Mouse (Mus musculus): ENCODE data around the gene Cyp39a1. TPM values are rescaled to one million over a fixed set of nuclear protein-coding genes. Genes with fewer than 3 reads are reported as not detected.

Gene Cyp39a1
- polyA plus RNA-seq, 1 experiment from 2014 or later, result 63.7 TPM

GRCm38 (mm10) chr17:43731327-43731726 is 64.1 kb downstream of the Cyp39a1 start:
- Histone ChIP-seq H3K9ac (ENCODE audit: low read length) (no peak overlapping the region), H3K4me3 (ENCODE audit: low read length) (no peak overlapping the region), H3K27ac (ENCODE audit: low read length) (peak overlapping the region; percentile 37; the same call in 1 of the 2 replicates), H3K4me2 (ENCODE audit: low read depth, low read length) (no peak overlapping the region), H3K27me3 (ENCODE audit: control insufficient read depth, insufficient read depth, low read length) (no peaks in the 10 kb centered on the region), H3K9me3 (replicated peaks; ENCODE audit: control insufficient read depth, low read length) (no peaks in the 10 kb centered on the region), H3K4me1 (ENCODE audit: control insufficient read depth, insufficient read depth, low read length) (no peaks in the 10 kb centered on the region), H3K36me3 (ENCODE audit: control insufficient read depth, insufficient read depth) (peaks cover 12% of the 10 kb centered on the region)
- 72% methylated on average over 8 of the region's 8 CpGs for WGBS
- ATAC-seq (replicated peaks; ENCODE audit: extremely low read depth, insufficient read depth, low FRiP score), result no peak

- H3K27me3 ChIP-seq (ENCODE audit: control insufficient read depth, insufficient read depth, low read length), result no peaks in the 10 kb centered on the region
- no peak overlapping the region for H3K4me3 ChIP-seq (ENCODE audit: low read length)
- H3K4me1 ChIP-seq (ENCODE audit: control insufficient read depth, insufficient read depth, low read length), result no peaks in the 10 kb centered on the region
- no peaks in the 10 kb centered on the region for H3K9me3 ChIP-seq (replicated peaks; ENCODE audit: control insufficient read depth, low read length)
- H3K27ac ChIP-seq (ENCODE audit: low read length), result no peak overlapping the region
- peaks cover 12% of the 10 kb centered on the region for H3K36me3 ChIP-seq (ENCODE audit: control insufficient read depth, insufficient read depth)
- no peak for ATAC-seq (replicated peaks; ENCODE audit: extremely low read depth, insufficient read depth, low FRiP score)
- H3K9ac ChIP-seq (ENCODE audit: low read length), result no peak overlapping the region
- H3K4me2 ChIP-seq (ENCODE audit: low read depth, low read length), result no peak overlapping the region
- WGBS, result 78% methylated on average over 8 of the region's 8 CpGs
Measured at GRCm38 (mm10) chr17:43731976-43732375, 64.8 kb downstream of the Cyp39a1 start.

- H3K4me3 ChIP-seq (ENCODE audit: low read length), result no peak overlapping the region
- H3K36me3 ChIP-seq (ENCODE audit: control insufficient read depth, insufficient read depth), result peaks cover 19% of the 10 kb centered on the region
- H3K4me2 ChIP-seq (ENCODE audit: low read depth, low read length), result no peak overlapping the region
- H3K9ac ChIP-seq (ENCODE audit: low read length), result no peak overlapping the region
- H3K4me1 ChIP-seq (ENCODE audit: control insufficient read depth, insufficient read depth, low read length), result no peaks in the 10 kb centered on the region
- no peak for ATAC-seq (replicated peaks; ENCODE audit: extremely low read depth, insufficient read depth, low FRiP score)
- 78% methylated on average over 4 of the region's 4 CpGs for WGBS
- no peaks in the 10 kb centered on the region for H3K9me3 ChIP-seq (replicated peaks; ENCODE audit: control insufficient read depth, low read length)
- H3K27ac ChIP-seq (ENCODE audit: low read length), result no peak overlapping the region
- no peaks in the 10 kb centered on the region for H3K27me3 ChIP-seq (ENCODE audit: control insufficient read depth, insufficient read depth, low read length)
Measured at GRCm38 (mm10) chr17:43734252-43734651, 67.0 kb downstream of the Cyp39a1 start.

- Histone ChIP-seq H3K9me3 (replicated peaks; ENCODE audit: control insufficient read depth, low read length) (peaks cover 15% of the 10 kb centered on the region), H3K4me1 (ENCODE audit: control insufficient read depth, insufficient read depth, low read length) (peaks cover 14% of the 10 kb centered on the region), H3K4me2 (ENCODE audit: low read depth, low read length) (peak overlapping the region; percentile 50), H3K36me3 (ENCODE audit: control insufficient read depth, insufficient read depth) (peaks cover 32% of the 10 kb centered on the region), H3K4me3 (ENCODE audit: low read length) (peak overlapping the region; percentile 17; the same call in 1 of the 2 replicates), H3K27me3 (ENCODE audit: control insufficient read depth, insufficient read depth, low read length) (no peaks in the 10 kb centered on the region), H3K27ac (ENCODE audit: low read length) (peak overlapping the region; percentile 97), H3K9ac (ENCODE audit: low read length) (no peak overlapping the region)
- ATAC-seq (replicated peaks; ENCODE audit: extremely low read depth, insufficient read depth, low FRiP score), result peak; percentile 75
- 53% methylated on average over 5 of the region's 5 CpGs for WGBS
Measured at GRCm38 (mm10) chr17:43743933-43744332, 76.7 kb downstream of the Cyp39a1 start.

- ATAC-seq (replicated peaks; ENCODE audit: extremely low read depth, insufficient read depth, low FRiP score), result peak; percentile 88
- Histone ChIP-seq H3K9me3 (replicated peaks; ENCODE audit: control insufficient read depth, low read length) (peaks cover 15% of the 10 kb centered on the region), H3K36me3 (ENCODE audit: control insufficient read depth, insufficient read depth) (peaks cover 32% of the 10 kb centered on the region), H3K4me2 (ENCODE audit: low read depth, low read length) (peak overlapping the region; percentile 50), H3K9ac (ENCODE audit: low read length) (no peak overlapping the region), H3K4me1 (ENCODE audit: control insufficient read depth, insufficient read depth, low read length) (peaks cover 14% of the 10 kb centered on the region), H3K27me3 (ENCODE audit: control insufficient read depth, insufficient read depth, low read length) (no peaks in the 10 kb centered on the region), H3K4me3 (ENCODE audit: low read length) (peak overlapping the region; percentile 17; the same call in 1 of the 2 replicates), H3K27ac (ENCODE audit: low read length) (peak overlapping the region; percentile 97)
- whole genome bisulfite sequencing, result 18% methylated on average over 4 of the region's 4 CpGs
Measured at GRCm38 (mm10) chr17:43744425-43744824, 77.2 kb downstream of the Cyp39a1 start.

- Histone ChIP-seq H3K4me3 (ENCODE audit: low read length) (no peak overlapping the region), H3K9ac (ENCODE audit: low read length) (no peak overlapping the region), H3K4me1 (ENCODE audit: control insufficient read depth, insufficient read depth, low read length) (peaks cover 8% of the 10 kb centered on the region), H3K4me2 (ENCODE audit: low read depth, low read length) (no peak overlapping the region), H3K9me3 (replicated peaks; ENCODE audit: control insufficient read depth, low read length) (peaks cover 3% of the 10 kb centered on the region), H3K36me3 (ENCODE audit: control insufficient read depth, insufficient read depth) (peaks cover 29% of the 10 kb centered on the region), H3K27me3 (ENCODE audit: control insufficient read depth, insufficient read depth, low read length) (no peaks in the 10 kb centered on the region), H3K27ac (ENCODE audit: low read length) (no peak overlapping the region)
- ATAC-seq (replicated peaks; ENCODE audit: extremely low read depth, insufficient read depth, low FRiP score), result no peak
- WGBS, result 88% methylated on average over 6 of the region's 6 CpGs
Measured at GRCm38 (mm10) chr17:43751146-43751545, 83.9 kb downstream of the Cyp39a1 start.

GRCm38 (mm10) chr17:43752811-43753210 is 85.6 kb downstream of the Cyp39a1 start:
- WGBS, result 17% methylated on average over 1 of the region's 1 CpGs
- no peak for ATAC-seq (replicated peaks; ENCODE audit: extremely low read depth, insufficient read depth, low FRiP score)
- no peak overlapping the region for H3K4me3 ChIP-seq (ENCODE audit: low read length)
- 0 out of 2 replicates have a peak overlapping the region, but pooled peaks have one; percentile 10 for H3K27ac ChIP-seq (ENCODE audit: low read length)
- peaks cover 19% of the 10 kb centered on the region for H3K36me3 ChIP-seq (ENCODE audit: control insufficient read depth, insufficient read depth)
- peaks cover 8% of the 10 kb centered on the region for H3K4me1 ChIP-seq (ENCODE audit: control insufficient read depth, insufficient read depth, low read length)
- no peak overlapping the region for H3K4me2 ChIP-seq (ENCODE audit: low read depth, low read length)
- no peaks in the 10 kb centered on the region for H3K9me3 ChIP-seq (replicated peaks; ENCODE audit: control insufficient read depth, low read length)
- no peaks in the 10 kb centered on the region for H3K27me3 ChIP-seq (ENCODE audit: control insufficient read depth, insufficient read depth, low read length)
- H3K9ac ChIP-seq (ENCODE audit: low read length), result no peak overlapping the region

- WGBS, result 40% methylated on average over 5 of the region's 5 CpGs
Measured at GRCm38 (mm10) chr17:43754687-43755086, 87.5 kb downstream of the Cyp39a1 start.

GRCm38 (mm10) chr17:43758607-43759259 is 91.5 kb downstream of the Cyp39a1 start:
- no peaks in the 10 kb centered on the region for H3K9me3 ChIP-seq (replicated peaks; ENCODE audit: control insufficient read depth, low read length)
- ATAC-seq (replicated peaks; ENCODE audit: extremely low read depth, insufficient read depth, low FRiP score), result peak; percentile 69
- H3K9ac ChIP-seq (ENCODE audit: low read length), result no peak overlapping the region
- 30% methylated on average over 15 of the region's 15 CpGs for WGBS
- H3K27ac ChIP-seq (ENCODE audit: low read length), result no peak overlapping the region; the same call in 1 of the 2 replicates
- H3K4me2 ChIP-seq (ENCODE audit: low read depth, low read length), result peak overlapping the region; percentile 45
- H3K36me3 ChIP-seq (ENCODE audit: control insufficient read depth, insufficient read depth), result no peaks in the 10 kb centered on the region
- no peaks in the 10 kb centered on the region for H3K4me1 ChIP-seq (ENCODE audit: control insufficient read depth, insufficient read depth, low read length)
- no peaks in the 10 kb centered on the region for H3K27me3 ChIP-seq (ENCODE audit: control insufficient read depth, insufficient read depth, low read length)
- no peak overlapping the region for H3K4me3 ChIP-seq (ENCODE audit: low read length)

More at GRCm38 (mm10) chr17:43754687-43755086, 87.5 kb downstream of the Cyp39a1 start:
- no peak overlapping the region for H3K9ac ChIP-seq (ENCODE audit: low read length)
- no peak overlapping the region for H3K4me3 ChIP-seq (ENCODE audit: low read length)
- ATAC-seq (replicated peaks; ENCODE audit: extremely low read depth, insufficient read depth, low FRiP score), result no peak
- no peaks in the 10 kb centered on the region for H3K27me3 ChIP-seq (ENCODE audit: control insufficient read depth, insufficient read depth, low read length)
- no peaks in the 10 kb centered on the region for H3K9me3 ChIP-seq (replicated peaks; ENCODE audit: control insufficient read depth, low read length)
- 0 out of 2 replicates have a peak overlapping the region, but pooled peaks have one; percentile 35 for H3K27ac ChIP-seq (ENCODE audit: low read length)
- no peak overlapping the region for H3K4me2 ChIP-seq (ENCODE audit: low read depth, low read length)
- H3K4me1 ChIP-seq (ENCODE audit: control insufficient read depth, insufficient read depth, low read length), result peaks cover 8% of the 10 kb centered on the region
- H3K36me3 ChIP-seq (ENCODE audit: control insufficient read depth, insufficient read depth), result peaks cover 12% of the 10 kb centered on the region

Measured in heart, embryonic 16.5 days (tissue).